Mouse (Mus musculus): ENCODE measurements around the gene Ptk7. TPM values are rescaled to one million over a fixed set of nuclear protein-coding genes. Genes with fewer than 3 reads are reported as not detected.

Gene Ptk7
- polyA plus RNA-seq, 1 experiment from 2014 or later: 16.0 TPM

GRCm38 (mm10) chr17:46605987-46606386 lies 23.3 kb downstream of the Ptk7 start:
- no peak for ATAC-seq (ENCODE audit: low FRiP score)
- no peak overlapping the region for H3K4me2 ChIP-seq (replicated peaks; ENCODE audit: low read depth, low read length)
- H3K36me3 ChIP-seq (ENCODE audit: control insufficient read depth, insufficient read depth, low read length): no peaks in the 10 kb centered on the region
- H3K4me1 ChIP-seq (replicated peaks; ENCODE audit: control insufficient read depth, insufficient read depth, low read length): peaks cover 11% of the 10 kb centered on the region
- H3K27ac ChIP-seq (ENCODE audit: low read depth, low read length): no peak overlapping the region
- no peak for DNase-seq (ENCODE audit: low spot score)
- WGBS: 82% methylated on average over 12 of the region's 12 CpGs
- no peak overlapping the region for H3K4me3 ChIP-seq (ENCODE audit: low read depth, low read length)
- no peak overlapping the region for H3K9ac ChIP-seq (ENCODE audit: low read depth, low read length)
- H3K27me3 ChIP-seq (ENCODE audit: control insufficient read depth, insufficient read depth, low read length): no peaks in the 10 kb centered on the region
- H3K9me3 ChIP-seq (ENCODE audit: control insufficient read depth, low read length): no peaks in the 10 kb centered on the region

DNA sequence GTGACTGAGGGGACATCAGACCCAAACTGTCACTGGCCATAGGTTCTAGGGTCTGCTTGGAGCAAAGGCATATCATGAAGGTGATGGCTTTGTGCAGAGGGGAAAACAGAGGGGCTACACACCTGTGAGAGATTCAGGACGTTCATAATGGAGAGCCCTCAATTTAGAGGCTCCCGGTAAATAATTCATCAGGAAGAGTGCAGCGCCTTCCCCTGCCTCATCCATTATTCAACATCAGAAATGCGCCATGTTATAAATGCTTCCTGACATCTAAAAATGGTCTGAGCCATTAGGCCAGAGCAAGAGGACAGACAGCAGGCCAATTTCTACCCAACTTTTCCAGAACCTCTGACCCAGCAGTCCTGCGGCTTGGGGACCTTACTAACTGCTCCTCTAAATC lies 24.2 kb downstream of the Ptk7 start:
- H3K27me3 ChIP-seq (ENCODE audit: control insufficient read depth, insufficient read depth, low read length): no peaks in the 10 kb centered on the region
- H3K4me3 ChIP-seq (ENCODE audit: low read depth, low read length): no peak overlapping the region
- H3K36me3 ChIP-seq (ENCODE audit: control insufficient read depth, insufficient read depth, low read length): no peaks in the 10 kb centered on the region
- 49% methylated on average over 5 of the region's 5 CpGs for WGBS
- ATAC-seq (ENCODE audit: low FRiP score) (no peak), DNase-seq (ENCODE audit: low spot score) (no peak)
- H3K9me3 ChIP-seq (ENCODE audit: control insufficient read depth, low read length): no peaks in the 10 kb centered on the region
- no peak overlapping the region for H3K4me2 ChIP-seq (replicated peaks; ENCODE audit: low read depth, low read length)
- peak overlapping the region; percentile 61; the same call in 1 of the 2 replicates for H3K27ac ChIP-seq (ENCODE audit: low read depth, low read length)
- no peak overlapping the region for H3K9ac ChIP-seq (ENCODE audit: low read depth, low read length)
- H3K4me1 ChIP-seq (replicated peaks; ENCODE audit: control insufficient read depth, insufficient read depth, low read length): peaks cover 11% of the 10 kb centered on the region

- DNase-seq (ENCODE audit: low spot score) (no peak), ATAC-seq (ENCODE audit: low FRiP score) (no peak)
- WGBS: 97% methylated on average over 4 of the region's 4 CpGs
Measured at GRCm38 (mm10) chr17:46603229-46603628, 26.1 kb downstream of the Ptk7 start.

DNA sequence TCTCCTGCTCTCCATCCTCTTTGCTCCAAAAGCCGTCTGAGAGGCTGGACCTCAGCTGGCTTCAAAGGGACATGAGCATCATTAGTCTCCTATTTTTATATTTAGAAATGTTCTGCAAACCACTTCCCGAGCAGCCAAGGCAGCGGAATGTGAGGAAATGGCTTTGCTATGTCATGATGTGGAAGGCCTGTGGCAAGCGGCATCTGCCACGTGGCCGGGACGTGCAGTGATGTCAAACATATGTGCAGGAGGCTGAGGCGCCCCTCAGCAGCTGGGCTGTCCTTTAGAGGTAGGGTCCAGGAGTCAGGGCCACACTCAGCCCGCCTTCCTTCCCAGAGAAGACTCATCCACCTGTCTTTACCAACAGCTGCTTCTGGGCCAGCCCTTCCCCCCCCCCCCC lies 27.1 kb downstream of the Ptk7 start:
- Histone ChIP-seq H3K4me3 (ENCODE audit: low read depth, low read length) (no peak overlapping the region), H3K4me1 (replicated peaks; ENCODE audit: control insufficient read depth, insufficient read depth, low read length) (peaks cover 8% of the 10 kb centered on the region), H3K27me3 (ENCODE audit: control insufficient read depth, insufficient read depth, low read length) (no peaks in the 10 kb centered on the region), H3K36me3 (ENCODE audit: control insufficient read depth, insufficient read depth, low read length) (no peaks in the 10 kb centered on the region), H3K4me2 (replicated peaks; ENCODE audit: low read depth, low read length) (no peak overlapping the region), H3K9me3 (ENCODE audit: control insufficient read depth, low read length) (no peaks in the 10 kb centered on the region), H3K9ac (ENCODE audit: low read depth, low read length) (no peak overlapping the region), H3K27ac (ENCODE audit: low read depth, low read length) (no peak overlapping the region)
- no peak for DNase-seq (ENCODE audit: low spot score)
- 85% methylated on average over 9 of the region's 9 CpGs for WGBS
- ATAC-seq (ENCODE audit: low FRiP score): no peak

More at GRCm38 (mm10) chr17:46603229-46603628, 26.1 kb downstream of the Ptk7 start:
- Histone ChIP-seq H3K4me2 (replicated peaks; ENCODE audit: low read depth, low read length) (no peak overlapping the region), H3K9me3 (ENCODE audit: control insufficient read depth, low read length) (no peaks in the 10 kb centered on the region), H3K27ac (ENCODE audit: low read depth, low read length) (no peak overlapping the region), H3K4me3 (ENCODE audit: low read depth, low read length) (no peak overlapping the region), H3K27me3 (ENCODE audit: control insufficient read depth, insufficient read depth, low read length) (no peaks in the 10 kb centered on the region), H3K36me3 (ENCODE audit: control insufficient read depth, insufficient read depth, low read length) (no peaks in the 10 kb centered on the region), H3K9ac (ENCODE audit: low read depth, low read length) (no peak overlapping the region), H3K4me1 (replicated peaks; ENCODE audit: control insufficient read depth, insufficient read depth, low read length) (peaks cover 8% of the 10 kb centered on the region)

- no peak overlapping the region for H3K27ac ChIP-seq (ENCODE audit: low read depth, low read length)
- WGBS: 88% methylated on average over 2 of the region's 2 CpGs
- H3K9ac ChIP-seq (ENCODE audit: low read depth, low read length): no peak overlapping the region
- no peak overlapping the region for H3K4me3 ChIP-seq (ENCODE audit: low read depth, low read length)
- H3K9me3 ChIP-seq (ENCODE audit: control insufficient read depth, low read length): no peaks in the 10 kb centered on the region
- no peaks in the 10 kb centered on the region for H3K27me3 ChIP-seq (ENCODE audit: control insufficient read depth, insufficient read depth, low read length)
- DNase-seq (ENCODE audit: low spot score) (no peak), ATAC-seq (ENCODE audit: low FRiP score) (no peak)
- H3K4me1 ChIP-seq (replicated peaks; ENCODE audit: control insufficient read depth, insufficient read depth, low read length): peaks cover 5% of the 10 kb centered on the region
- no peaks in the 10 kb centered on the region for H3K36me3 ChIP-seq (ENCODE audit: control insufficient read depth, insufficient read depth, low read length)
- H3K4me2 ChIP-seq (replicated peaks; ENCODE audit: low read depth, low read length): no peak overlapping the region
Measured at GRCm38 (mm10) chr17:46600569-46600968, 28.7 kb downstream of the Ptk7 start.

DNA sequence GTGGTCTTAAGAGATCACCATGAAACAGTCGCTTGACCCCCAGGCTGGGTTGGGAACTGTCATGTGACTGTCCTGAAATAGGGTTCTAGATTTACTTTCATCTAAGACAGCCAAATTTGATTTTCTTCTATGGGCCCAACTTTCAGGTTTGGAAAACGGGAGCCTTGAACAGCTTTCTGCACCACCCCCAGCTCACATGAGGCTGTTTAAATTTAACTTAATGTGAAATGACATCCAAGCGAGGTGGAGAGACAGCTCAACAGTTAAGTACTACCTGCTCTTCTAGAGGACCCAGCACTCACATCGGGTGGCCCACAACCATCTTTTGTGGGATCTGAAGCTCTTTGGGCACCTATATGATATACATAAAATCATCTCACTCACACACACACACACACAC lies 30.3 kb downstream of the Ptk7 start:
- no peak for DNase-seq (ENCODE audit: low spot score)
- 94% methylated on average over 4 of the region's 4 CpGs for WGBS

DNA sequence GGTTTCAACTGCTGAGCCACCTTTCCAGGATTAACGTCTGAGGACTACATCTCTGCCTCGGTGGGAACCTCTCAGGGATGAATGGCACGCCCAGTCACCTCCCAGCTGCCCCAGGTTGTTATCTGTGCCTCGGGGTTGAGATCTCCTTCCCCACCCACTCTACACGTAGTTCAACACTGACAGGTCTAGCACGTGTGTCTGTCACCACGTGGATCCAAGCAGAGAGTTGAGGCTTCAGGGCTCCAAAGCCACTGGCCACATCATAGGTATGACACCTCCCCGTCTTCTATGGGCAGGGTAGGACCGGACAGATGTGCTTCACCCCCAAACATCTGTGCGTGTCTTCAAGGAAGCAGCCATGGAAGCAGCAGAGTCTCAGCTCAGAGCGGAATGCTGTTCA lies 31.3 kb downstream of the Ptk7 start:
- Histone ChIP-seq H3K9me3 (ENCODE audit: control insufficient read depth, low read length) (no peaks in the 10 kb centered on the region), H3K4me2 (replicated peaks; ENCODE audit: low read depth, low read length) (no peak overlapping the region), H3K4me1 (replicated peaks; ENCODE audit: control insufficient read depth, insufficient read depth, low read length) (no peaks in the 10 kb centered on the region; the same call in 1 of the 2 replicates), H3K36me3 (ENCODE audit: control insufficient read depth, insufficient read depth, low read length) (no peaks in the 10 kb centered on the region), H3K27me3 (ENCODE audit: control insufficient read depth, insufficient read depth, low read length) (no peaks in the 10 kb centered on the region), H3K27ac (ENCODE audit: low read depth, low read length) (no peak overlapping the region), H3K4me3 (ENCODE audit: low read depth, low read length) (no peak overlapping the region), H3K9ac (ENCODE audit: low read depth, low read length) (no peak overlapping the region)
- 95% methylated on average over 11 of the region's 11 CpGs for WGBS
- no peak for DNase-seq (ENCODE audit: low spot score)
- no peak for ATAC-seq (ENCODE audit: low FRiP score)

More for the DNA sequence above, 30.3 kb downstream of the Ptk7 start:
- Histone ChIP-seq H3K4me3 (ENCODE audit: low read depth, low read length) (no peak overlapping the region), H3K9me3 (ENCODE audit: control insufficient read depth, low read length) (no peaks in the 10 kb centered on the region), H3K4me1 (replicated peaks; ENCODE audit: control insufficient read depth, insufficient read depth, low read length) (no peaks in the 10 kb centered on the region; the same call in 1 of the 2 replicates), H3K9ac (ENCODE audit: low read depth, low read length) (no peak overlapping the region), H3K4me2 (replicated peaks; ENCODE audit: low read depth, low read length) (no peak overlapping the region), H3K27me3 (ENCODE audit: control insufficient read depth, insufficient read depth, low read length) (no peaks in the 10 kb centered on the region), H3K27ac (ENCODE audit: low read depth, low read length) (no peak overlapping the region), H3K36me3 (ENCODE audit: control insufficient read depth, insufficient read depth, low read length) (no peaks in the 10 kb centered on the region)
- ATAC-seq (ENCODE audit: low FRiP score): no peak

DNA sequence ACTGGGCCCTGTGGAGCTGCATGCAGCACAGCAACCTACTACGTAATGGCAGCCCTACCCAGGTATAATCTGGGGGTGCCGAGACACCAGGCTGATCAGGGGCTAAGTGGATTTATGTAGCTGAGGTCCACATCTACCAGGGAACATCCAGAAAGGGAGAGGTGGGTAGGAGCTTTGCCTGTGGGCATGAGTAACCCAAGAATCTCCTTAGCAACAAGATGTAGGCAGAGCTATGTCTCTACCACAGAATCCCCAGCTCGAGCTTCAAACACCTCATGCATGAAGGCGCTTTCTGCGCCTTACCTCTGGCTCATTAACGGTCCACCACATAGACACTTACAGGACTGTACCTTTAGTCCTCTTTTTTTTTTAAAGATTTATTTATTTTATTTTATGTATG lies 34.0 kb downstream of the Ptk7 start:
- no peaks in the 10 kb centered on the region; the same call in 1 of the 2 replicates for H3K4me1 ChIP-seq (replicated peaks; ENCODE audit: control insufficient read depth, insufficient read depth, low read length)
- no peak for ATAC-seq (ENCODE audit: low FRiP score)
- 77% methylated on average over 6 of the region's 6 CpGs for WGBS
- no peaks in the 10 kb centered on the region; the same call in 1 of the 2 replicates for H3K36me3 ChIP-seq (ENCODE audit: control insufficient read depth, insufficient read depth, low read length)
- no peaks in the 10 kb centered on the region for H3K27me3 ChIP-seq (ENCODE audit: control insufficient read depth, insufficient read depth, low read length)
- no peak overlapping the region for H3K4me3 ChIP-seq (ENCODE audit: low read depth, low read length)
- H3K4me2 ChIP-seq (replicated peaks; ENCODE audit: low read depth, low read length): no peak overlapping the region
- H3K9ac ChIP-seq (ENCODE audit: low read depth, low read length): no peak overlapping the region
- no peaks in the 10 kb centered on the region for H3K9me3 ChIP-seq (ENCODE audit: control insufficient read depth, low read length)
- no peak for DNase-seq (ENCODE audit: low spot score)
- H3K27ac ChIP-seq (ENCODE audit: low read depth, low read length): no peak overlapping the region

DNA sequence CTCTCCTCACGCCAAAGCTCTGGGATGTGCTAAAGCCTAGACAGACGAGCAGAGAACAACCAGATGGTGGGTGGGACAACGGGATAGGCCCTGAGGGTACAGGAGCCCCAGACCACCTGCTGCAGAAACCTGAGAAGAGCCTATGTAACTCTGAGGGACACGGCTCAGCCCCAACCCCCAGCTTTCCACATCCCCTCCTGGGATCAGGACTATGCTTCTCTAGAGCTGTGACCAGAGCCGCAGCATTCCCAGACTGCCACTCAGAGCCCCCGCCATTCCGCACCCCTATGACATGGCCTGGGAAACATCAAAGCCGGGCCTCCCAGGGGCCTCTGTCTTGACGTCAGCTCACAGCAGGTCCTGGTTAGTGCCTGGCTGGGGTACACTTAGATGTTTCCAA lies 34.7 kb downstream of the Ptk7 start:
- Histone ChIP-seq H3K4me2 (replicated peaks; ENCODE audit: low read depth, low read length) (no peak overlapping the region), H3K9me3 (ENCODE audit: control insufficient read depth, low read length) (no peaks in the 10 kb centered on the region), H3K27ac (ENCODE audit: low read depth, low read length) (no peak overlapping the region), H3K36me3 (ENCODE audit: control insufficient read depth, insufficient read depth, low read length) (no peaks in the 10 kb centered on the region; the same call in 1 of the 2 replicates), H3K9ac (ENCODE audit: low read depth, low read length) (no peak overlapping the region), H3K4me3 (ENCODE audit: low read depth, low read length) (no peak overlapping the region), H3K4me1 (replicated peaks; ENCODE audit: control insufficient read depth, insufficient read depth, low read length) (no peaks in the 10 kb centered on the region; the same call in 1 of the 2 replicates), H3K27me3 (ENCODE audit: control insufficient read depth, insufficient read depth, low read length) (no peaks in the 10 kb centered on the region)
- DNase-seq (ENCODE audit: low spot score) (no peak), ATAC-seq (ENCODE audit: low FRiP score) (no peak)
- 50% methylated on average over 9 of the region's 9 CpGs for WGBS
